12 mouse cellular contexts compared by ENCODE assay signal in genomic region chr6:108503651-108504050, GRCm38 (mm10).
DNase-seq lines count a peak whose midpoint lies in the region; ATAC-seq lines count a peak whose summit lies in the region.
"Had no signal": no experiment of that assay in that cellular context is flagged by ENCODE, and none has a peak within 500 bp of the region (broad histone marks: within the 10 kb centered on the region; RNA-seq: fewer than 3 reads in every experiment).

No protein-coding gene starts in this region.

- H3K36me3 ChIP-seq in liver, embryonic 16.5 days (ENCODE audit: control insufficient read depth, insufficient read depth), result no peaks in the 10 kb centered on the region
- H3K36me3 ChIP-seq in forebrain, embryonic 11.5 days (ENCODE audit: control insufficient read depth, insufficient read depth, low read length), result no peaks in the 10 kb centered on the region
- H3K36me3 ChIP-seq in kidney, embryonic 15.5 days, result peaks cover 53% of the 10 kb centered on the region
- H3K36me3 ChIP-seq: hindbrain, embryonic 13.5 days had no signal

- 57% methylated on average over 5 of the region's 5 CpGs for WGBS in liver, embryonic 16.5 days (ENCODE audit: insufficient replicate concordance)
- 91% methylated on average over 5 of the region's 5 CpGs for WGBS in forebrain, embryonic 11.5 days
- 85% methylated on average over 5 of the region's 5 CpGs for WGBS in kidney, embryonic 15.5 days

- no peak overlapping the region for H3K4me3 ChIP-seq in liver, embryonic 16.5 days (ENCODE audit: low read depth, low read length)
- no peak overlapping the region for H3K4me3 ChIP-seq in forebrain, embryonic 11.5 days (ENCODE audit: low read depth, low read length)
- no peak overlapping the region for H3K4me3 ChIP-seq in kidney, embryonic 15.5 days (replicated peaks)
- H3K4me3 ChIP-seq: embryonic facial prominence, embryonic 15.5 days; heart, embryonic 15.5 days; hindbrain, embryonic 13.5 days; limb, embryonic 13.5 days had no signal

- H3K4me2 ChIP-seq in liver, embryonic 16.5 days (ENCODE audit: low read depth, low read length), result no peak overlapping the region
- H3K4me2 ChIP-seq in forebrain, embryonic 11.5 days (ENCODE audit: low read depth, low read length, severe bottlenecking), result no peak overlapping the region
- no peak overlapping the region for H3K4me2 ChIP-seq in kidney, embryonic 15.5 days
- H3K4me2 ChIP-seq: embryonic facial prominence, embryonic 15.5 days; heart, embryonic 15.5 days; hindbrain, embryonic 13.5 days; limb, embryonic 13.5 days had no signal

- peak; percentile 77 for DNase-seq in CD4-positive helper T cell, adult 2 months (ENCODE audit: low read depth, low spot score)
- peak; percentile 44 to 54 for DNase-seq in CD8-positive naive resting alpha-beta T cell, adult 2 months (ENCODE audit: low read depth in 2 of 2, low spot score in 2 of 2)
- DNase-seq in natural killer cell, adult 2 months (ENCODE audit: low spot score in 2 of 2), result peak; percentile 71 to 81
- DNase-seq in forebrain, embryonic 11.5 days (ENCODE audit: low spot score), result no peak
- no peak for DNase-seq in urinary bladder, postnatal 10 days (ENCODE audit: low spot score)
- DNase-seq: adrenal gland, postnatal 14 days had no signal

- H3K4me1 ChIP-seq in liver, embryonic 16.5 days (ENCODE audit: control insufficient read depth, low read depth, low read length), result no peaks in the 10 kb centered on the region; the same call in 1 of the 2 replicates
- no peaks in the 10 kb centered on the region for H3K4me1 ChIP-seq in forebrain, embryonic 11.5 days (replicated peaks; ENCODE audit: control insufficient read depth, insufficient read depth, low read length)
- no peaks in the 10 kb centered on the region for H3K4me1 ChIP-seq in kidney, embryonic 15.5 days
- H3K4me1 ChIP-seq: embryonic facial prominence, embryonic 15.5 days; heart, embryonic 15.5 days; hindbrain, embryonic 13.5 days; limb, embryonic 13.5 days had no signal

- H3K27ac ChIP-seq in liver, embryonic 16.5 days (ENCODE audit: low read length), result peak overlapping the region; percentile 15; the same call in 1 of the 2 replicates
- H3K27ac ChIP-seq in forebrain, embryonic 11.5 days (ENCODE audit: low read depth, low read length), result no peak overlapping the region
- H3K27ac ChIP-seq in kidney, embryonic 15.5 days, result no peak overlapping the region
- H3K27ac ChIP-seq: embryonic facial prominence, embryonic 15.5 days; heart, embryonic 15.5 days; hindbrain, embryonic 13.5 days; limb, embryonic 13.5 days had no signal

- no peaks in the 10 kb centered on the region for H3K27me3 ChIP-seq in liver, embryonic 16.5 days (ENCODE audit: control insufficient read depth, insufficient read depth, low read depth, low read length)
- H3K27me3 ChIP-seq in forebrain, embryonic 11.5 days (ENCODE audit: control insufficient read depth, insufficient read depth, low read length), result no peaks in the 10 kb centered on the region
- H3K27me3 ChIP-seq in kidney, embryonic 15.5 days, result no peaks in the 10 kb centered on the region
- H3K27me3 ChIP-seq: embryonic facial prominence, embryonic 15.5 days; heart, embryonic 15.5 days; hindbrain, embryonic 13.5 days; limb, embryonic 13.5 days had no signal

- H3K9ac ChIP-seq in liver, embryonic 16.5 days (ENCODE audit: low read depth, low read length), result no peak overlapping the region
- H3K9ac ChIP-seq in forebrain, embryonic 11.5 days (ENCODE audit: low read length), result no peak overlapping the region
- H3K9ac ChIP-seq in kidney, embryonic 15.5 days, result no peak overlapping the region
- H3K9ac ChIP-seq: embryonic facial prominence, embryonic 15.5 days; heart, embryonic 15.5 days; hindbrain, embryonic 13.5 days; limb, embryonic 13.5 days had no signal

- no peaks in the 10 kb centered on the region for H3K9me3 ChIP-seq in liver, embryonic 16.5 days (replicated peaks; ENCODE audit: control insufficient read depth, low read length)
- no peaks in the 10 kb centered on the region for H3K9me3 ChIP-seq in forebrain, embryonic 11.5 days (ENCODE audit: control insufficient read depth, low read length)
- no peaks in the 10 kb centered on the region for H3K9me3 ChIP-seq in kidney, embryonic 15.5 days (replicated peaks)
- H3K9me3 ChIP-seq: embryonic facial prominence, embryonic 15.5 days; heart, embryonic 15.5 days; hindbrain, embryonic 13.5 days; limb, embryonic 13.5 days had no signal

- ATAC-seq in liver, embryonic 16.5 days (ENCODE audit: low read depth), result peak; percentile 50; the same call in 1 of the 2 replicates
- ATAC-seq in forebrain, embryonic 11.5 days (replicated peaks; ENCODE audit: low FRiP score), result no peak
- no peak for ATAC-seq in kidney, embryonic 15.5 days (replicated peaks; ENCODE audit: low FRiP score)

Comparison
In these comparisons a context has a peak if more than half of its experiments do, and no peak if none do; other contexts are left out.
1. DNase-seq: peak in CD4-positive helper T cell, adult 2 months (single experiment), CD8-positive naive resting alpha-beta T cell, adult 2 months (2 of 2) and natural killer cell, adult 2 months (2 of 2); none in forebrain, embryonic 11.5 days (single experiment) and urinary bladder, postnatal 10 days (single experiment).